Mouse (Mus musculus): ENCODE data around the gene Snx29. TPM values are rescaled to one million over a fixed set of nuclear protein-coding genes. Genes with fewer than 3 reads are reported as not detected.

Gene Snx29
- total and polyA plus RNA-seq, 3 experiments: 1.2 to 3.2 (median 3.1) TPM

GRCm38 (mm10) chr16:11505492-11506176 lies 182.9 kb downstream of the Snx29 start:
- no peak overlapping the region for H3K4me2 ChIP-seq (ENCODE audit: insufficient read depth, low read depth, poor library complexity, severe bottlenecking)
- peaks cover 18 to 52% of the 10 kb centered on the region in 2 experiments for H3K4me1 ChIP-seq (ENCODE audit: control insufficient read depth in 1 of 2, insufficient read depth in 2 of 2)
- no peaks in the 10 kb centered on the region for H3K79me2 ChIP-seq (replicated peaks; ENCODE audit: control insufficient read depth, extremely low read depth, insufficient read depth, poor library complexity, severe bottlenecking)
- no peaks in the 10 kb centered on the region for H3K36me3 ChIP-seq (replicated peaks in 1 of 2; ENCODE audit: control insufficient read depth in 1 of 2, insufficient read depth in 1 of 2, low read length in 1 of 2)
- no peak for DNase-seq (ENCODE audit: extremely low read depth)
- dilution Hi-C loops (cut with MboI; ENCODE audit: extremely low pct_ligation_motif_present, extremely low pct_unique_long_range_greater_than_20kb, low sequenced_read_pairs): no loop called here
- TF ChIP-seq MXI1 (IDR thresholded peaks at IDR 0.05; ENCODE audit: low read depth, low read length) (no peak), HCFC1 (IDR thresholded peaks at IDR 0.05; ENCODE audit: low read depth, low read length) (no peak), NRF1 (IDR thresholded peaks at IDR 0.05; ENCODE audit: low read depth, low read length) (no peak), MEF2A (IDR thresholded peaks at IDR 0.05; ENCODE audit: borderline replicate concordance, low read depth, low read length) (no peak), SIN3A (IDR thresholded peaks at IDR 0.05; ENCODE audit: low read length) (no peak), JUN (IDR thresholded peaks at IDR 0.05; ENCODE audit: insufficient read depth, low read depth, low read length) (no peak), MAFK (IDR thresholded peaks at IDR 0.05; ENCODE audit: insufficient replicate concordance, low read length) (no peak), MAX (IDR thresholded peaks at IDR 0.05; ENCODE audit: low read length) (no peak), USF1 (IDR thresholded peaks at IDR 0.05; ENCODE audit: low read depth, low read length) (no peak), IRF4 (IDR thresholded peaks at IDR 0.05; ENCODE audit: low read depth, low read length) (no peak), CHD2 (IDR thresholded peaks at IDR 0.05; ENCODE audit: low read length) (no peak), BHLHE40 (IDR thresholded peaks at IDR 0.05; ENCODE audit: low read depth, low read length) (no peak), ZMIZ1 (IDR thresholded peaks at IDR 0.05; ENCODE audit: low read depth, low read length) (no peak), ELF1 (IDR thresholded peaks at IDR 0.05; ENCODE audit: low read depth, low read length) (no peak), CHD1 (IDR thresholded peaks at IDR 0.05; ENCODE audit: low read depth, low read length) (no peak), RAD21 (IDR thresholded peaks at IDR 0.05; ENCODE audit: low read depth, low read length) (no peak)
- H3K9me3 ChIP-seq (replicated peaks; ENCODE audit: low read length): no peaks in the 10 kb centered on the region
- no peak overlapping the region for H3K9ac ChIP-seq (ENCODE audit: insufficient read depth, low read depth)
- in situ Hi-C loops (cut with MboI; ENCODE audit: low pct_ligation_motif_present, low pct_unique_long_range_greater_than_20kb, low sequenced_read_pairs): no loop called here
- no peak overlapping the region for H3K4me3 ChIP-seq (replicated peaks in 1 of 3; ENCODE audit: low read depth in 2 of 3, low read length in 2 of 3, poor library complexity in 1 of 3)
- no peaks in the 10 kb centered on the region for H3K27me3 ChIP-seq (replicated peaks)
- H3K27ac ChIP-seq (ENCODE audit: insufficient read depth, low read depth): no peak overlapping the region

- no peaks in the 10 kb centered on the region for H3K9me3 ChIP-seq (replicated peaks; ENCODE audit: low read length)
- dilution Hi-C loops (cut with MboI; ENCODE audit: extremely low pct_ligation_motif_present, extremely low pct_unique_long_range_greater_than_20kb, low sequenced_read_pairs) (no loop called here), in situ Hi-C loops (cut with MboI; ENCODE audit: low pct_ligation_motif_present, low pct_unique_long_range_greater_than_20kb, low sequenced_read_pairs) (no loop called here)
Measured at GRCm38 (mm10) chr16:11507188-11507731, 184.6 kb downstream of the Snx29 start.

More at GRCm38 (mm10) chr16:11507188-11507731, 184.6 kb downstream of the Snx29 start:
- H3K79me2 ChIP-seq (replicated peaks; ENCODE audit: control insufficient read depth, extremely low read depth, insufficient read depth, poor library complexity, severe bottlenecking): no peaks in the 10 kb centered on the region
- H3K9ac ChIP-seq (ENCODE audit: insufficient read depth, low read depth): no peak overlapping the region
- H3K4me1 ChIP-seq (ENCODE audit: control insufficient read depth in 1 of 2, insufficient read depth in 2 of 2): peaks cover 12 to 38% of the 10 kb centered on the region in 2 experiments
- no peaks in the 10 kb centered on the region for H3K36me3 ChIP-seq (replicated peaks in 1 of 2; ENCODE audit: control insufficient read depth in 1 of 2, insufficient read depth in 1 of 2, low read length in 1 of 2)
- DNase-seq (ENCODE audit: extremely low read depth): no peak
- no peak overlapping the region for H3K27ac ChIP-seq (ENCODE audit: insufficient read depth, low read depth)
- no peak for TF ChIP-seq TCF12 (IDR thresholded peaks at IDR 0.05; ENCODE audit: low read depth, low read length)
- TF ChIP-seq ZKSCAN1 (IDR thresholded peaks at IDR 0.05; ENCODE audit: borderline replicate concordance, low read depth, low read length): no peak
- TF ChIP-seq MAZ (IDR thresholded peaks at IDR 0.05; ENCODE audit: low read depth, low read length): no peak
- no peak for TF ChIP-seq USF1 (IDR thresholded peaks at IDR 0.05; ENCODE audit: low read depth, low read length)
- TF ChIP-seq ZNF384 (IDR thresholded peaks at IDR 0.05; ENCODE audit: low read depth, low read length): no peak
- TF ChIP-seq RCOR1 (conservative IDR thresholded peaks at IDR 0.05; ENCODE audit: low read depth, low read length): no peak
- no peak for TF ChIP-seq CHD2 (IDR thresholded peaks at IDR 0.05; ENCODE audit: low read length)
- no peak for TF ChIP-seq KAT2A (IDR thresholded peaks at IDR 0.05; ENCODE audit: insufficient replicate concordance, low read length)
- TF ChIP-seq POLR2A (IDR thresholded peaks at IDR 0.05; ENCODE audit: low read depth, low read length): no peak
- H3K4me3 ChIP-seq (replicated peaks in 1 of 3; ENCODE audit: low read depth in 2 of 3, low read length in 2 of 3, poor library complexity in 1 of 3): no peak overlapping the region
- no peak overlapping the region for H3K4me2 ChIP-seq (ENCODE audit: insufficient read depth, low read depth, poor library complexity, severe bottlenecking)
- H3K27me3 ChIP-seq (replicated peaks): no peaks in the 10 kb centered on the region

Measured in CH12.LX (cell line).